Mouse (Mus musculus): ENCODE measurements around the gene A930009A15Rik.

The A930009A15Rik gene

GRCm38 (mm10) chr10:115581971-115582370, 12.2 kb downstream of the A930009A15Rik start:
- DNase-seq: no peak

DNA sequence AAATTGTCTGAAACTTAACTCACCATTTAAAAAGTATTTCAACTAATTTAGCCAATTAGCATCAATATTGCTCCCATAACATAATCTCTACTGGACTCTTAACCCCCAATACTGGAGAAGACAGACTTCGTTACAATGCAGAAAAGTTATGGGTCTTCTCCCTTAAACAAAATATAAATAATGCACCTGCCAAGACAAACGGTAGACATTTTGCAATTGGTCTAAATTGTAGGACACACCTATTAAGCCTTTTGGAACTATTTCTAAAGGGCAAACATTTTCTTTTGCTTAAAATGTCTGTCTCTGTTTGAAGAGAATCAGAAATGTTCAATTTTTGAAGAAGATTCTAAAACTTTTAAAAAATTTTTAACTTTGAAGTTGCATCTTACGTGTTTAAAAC, 13.3 kb downstream of the A930009A15Rik start:
- DNase-seq: no peak

DNA sequence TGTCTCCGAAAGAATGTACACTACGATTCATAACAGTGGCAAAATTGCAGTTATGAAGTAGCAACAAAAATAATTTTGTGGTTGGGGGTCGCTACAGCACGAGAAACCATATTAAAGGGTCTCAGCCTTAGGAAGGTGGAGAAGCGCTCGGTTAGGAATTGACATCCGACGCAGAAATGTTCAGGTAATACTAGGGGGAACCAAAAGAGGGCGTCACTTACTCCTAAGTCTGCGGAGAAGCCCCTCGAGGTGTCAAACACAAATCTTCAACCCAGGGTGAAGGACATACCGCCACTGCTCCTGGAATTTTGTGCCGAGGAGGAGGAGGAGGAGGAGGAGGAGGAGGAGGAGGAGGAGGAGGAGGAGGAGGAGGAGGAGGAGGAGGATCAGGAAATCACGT, 14.9 kb downstream of the A930009A15Rik start:
- no peak for DNase-seq

DNA sequence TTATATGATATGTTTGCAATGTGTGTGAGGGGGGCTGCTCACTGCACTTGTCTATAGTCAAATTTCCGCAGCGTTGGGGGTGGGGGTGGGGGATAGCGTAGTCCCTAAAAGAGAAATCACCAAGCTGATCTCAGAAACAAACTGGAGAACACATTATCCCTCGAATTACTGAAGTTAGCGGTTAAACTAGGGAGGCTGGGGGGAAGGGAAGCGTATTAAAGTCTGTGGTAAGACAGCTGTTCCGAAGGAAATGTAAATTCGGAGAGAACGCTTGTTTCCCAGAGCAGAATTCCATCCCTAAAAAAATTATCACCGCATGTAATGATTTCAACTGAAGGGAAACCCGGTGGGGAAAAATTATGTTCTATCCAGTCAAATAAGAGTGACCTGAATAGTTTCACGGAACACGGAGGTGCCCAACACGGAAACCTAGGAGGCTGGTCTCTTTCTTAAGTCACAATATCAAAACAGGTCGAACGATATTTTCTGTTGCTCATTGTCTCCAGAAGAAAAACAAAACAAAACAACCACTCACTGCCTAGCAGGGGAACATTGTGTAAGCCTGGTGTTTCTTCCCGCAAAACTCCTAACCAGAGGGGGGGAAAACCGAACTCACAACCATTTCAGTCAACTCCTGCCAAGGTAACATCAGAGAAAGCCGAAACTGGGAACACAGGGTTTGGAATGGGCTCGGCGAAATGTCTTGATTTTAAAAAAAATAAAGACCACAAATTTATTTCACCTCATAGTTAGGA, 15.9 kb downstream of the A930009A15Rik start:
- no peak for DNase-seq

DNA sequence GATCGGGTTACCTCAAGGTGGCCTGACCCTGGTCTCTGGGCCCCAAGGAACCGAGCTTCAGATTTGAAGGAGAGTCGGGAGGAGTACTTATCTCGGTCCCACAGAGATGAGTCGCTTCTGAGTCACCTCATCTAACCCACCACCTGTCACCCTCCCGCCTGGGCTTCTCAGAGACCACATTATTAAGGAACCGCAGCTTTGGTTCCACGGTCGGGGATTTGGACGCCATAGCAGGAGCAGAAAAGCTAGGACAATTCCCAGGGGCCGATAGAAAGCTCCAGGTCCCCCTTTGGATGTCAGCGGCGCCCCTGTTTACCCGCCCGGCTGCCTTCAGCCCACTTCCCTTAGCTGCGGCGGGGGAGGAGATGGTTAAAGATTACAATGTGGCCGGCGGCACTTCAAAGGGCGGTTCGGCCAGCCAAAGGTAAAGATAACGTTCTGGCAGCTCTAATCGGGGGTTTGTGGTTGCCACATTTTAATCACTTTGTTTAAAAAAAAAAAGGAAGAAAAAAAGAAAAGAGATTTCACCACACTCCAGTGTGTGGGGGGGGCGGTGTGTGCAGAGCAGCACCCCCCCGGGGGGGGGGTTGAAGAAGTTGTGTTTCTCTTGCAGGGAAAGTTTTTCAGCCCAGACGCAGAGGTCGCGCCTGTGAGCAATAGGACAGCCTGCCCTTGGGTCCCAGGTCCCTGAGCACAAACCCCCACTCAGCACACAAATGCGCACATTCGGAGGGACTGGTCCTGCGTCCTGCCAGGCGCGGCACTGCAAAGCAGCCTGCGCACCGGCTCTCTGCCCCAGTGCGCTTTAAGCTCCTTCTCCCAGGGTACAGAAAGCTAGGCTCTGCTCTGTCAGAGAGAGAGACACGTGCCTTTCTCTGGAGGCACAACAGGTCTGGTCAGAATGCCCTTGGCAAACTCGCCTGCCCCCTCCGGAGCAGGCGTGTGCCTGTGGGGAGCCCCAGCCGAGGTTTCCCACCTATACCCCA, 16.8 kb downstream of the A930009A15Rik start:
- peak; percentile 21 to 42 for DNase-seq

DNA sequence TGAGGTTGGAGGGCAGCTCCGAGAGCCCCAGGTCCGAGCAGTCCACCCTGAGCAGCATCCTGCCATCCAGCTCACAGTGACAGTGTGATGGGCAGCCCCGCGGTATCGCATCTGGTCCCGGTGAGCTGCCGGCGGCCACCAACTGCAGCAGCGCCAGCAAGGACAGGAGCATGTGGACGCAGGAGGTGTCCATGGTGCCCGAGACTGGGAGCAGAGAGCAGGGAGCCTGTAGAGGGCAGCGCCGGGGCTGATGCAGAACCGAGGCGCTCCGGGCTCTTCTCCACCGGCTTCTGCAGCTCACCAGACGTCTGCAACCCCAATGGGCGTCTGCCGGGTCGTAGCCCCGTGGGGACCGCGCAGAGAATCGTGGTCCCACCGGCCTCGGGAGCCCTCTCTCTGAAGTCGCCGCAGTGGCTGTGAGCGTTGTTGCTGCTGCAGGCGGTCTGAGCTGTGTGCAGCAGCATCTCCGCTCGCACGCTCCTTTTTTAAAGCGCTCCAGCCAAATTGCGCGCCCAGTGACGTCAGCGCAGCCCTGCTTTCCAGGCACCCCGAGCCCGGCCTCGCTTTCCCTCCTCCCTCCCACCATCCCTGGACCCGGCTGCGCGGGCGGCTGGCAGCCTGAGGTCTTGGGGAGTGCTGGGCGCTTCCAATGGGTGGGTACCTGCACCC, 17.6 kb downstream of the A930009A15Rik start, which contains the start of gene Lgr5:
Lgr5 (minus strand) TSS at position 480 of the 669 bp plus-strand sequence.
- peak; percentile 39 to 68 for DNase-seq

GRCm38 (mm10) chr10:115587979-115588378, 18.2 kb downstream of the A930009A15Rik start:
- DNase-seq: no peak

DNA sequence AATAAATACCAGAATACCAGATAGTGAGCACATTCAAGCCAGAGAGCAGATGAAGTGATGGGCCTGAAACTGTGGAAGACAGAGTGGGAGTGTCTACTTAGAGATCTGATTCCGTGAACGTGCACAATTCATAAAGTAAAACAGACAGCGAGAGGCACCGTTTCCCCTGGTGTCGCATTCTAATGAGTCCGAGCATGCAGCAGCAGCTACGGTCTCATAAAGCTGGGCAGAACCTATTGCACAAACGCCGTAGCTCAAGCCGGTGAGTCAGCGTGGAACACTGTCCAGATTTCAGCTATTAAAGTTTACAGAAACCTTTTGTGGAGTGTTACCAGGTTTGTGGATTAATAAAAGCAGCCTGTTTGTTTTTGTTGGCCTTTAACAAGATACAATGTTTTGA, 23.4 kb downstream of the A930009A15Rik start:
- DNase-seq: no peak

DNA sequence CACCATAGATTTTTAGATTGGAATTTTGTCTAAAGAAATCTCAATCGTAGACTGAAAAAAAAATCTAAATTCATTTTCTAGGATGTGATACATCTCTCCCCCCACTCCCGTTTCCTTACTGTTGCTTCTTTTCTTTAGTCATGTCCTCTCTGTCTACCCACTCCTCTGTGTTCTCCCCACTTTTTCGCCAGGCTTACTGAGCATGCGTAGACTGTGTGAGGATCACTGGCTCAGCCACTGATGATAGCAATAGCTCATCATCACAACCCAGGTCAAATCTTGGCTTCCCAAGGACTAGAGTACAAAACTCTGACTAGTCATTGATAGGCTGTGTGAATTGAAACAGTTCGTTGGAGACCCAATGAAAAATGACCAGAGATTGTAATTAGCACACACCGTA, 23.9 kb downstream of the A930009A15Rik start:
- no peak for DNase-seq

DNA sequence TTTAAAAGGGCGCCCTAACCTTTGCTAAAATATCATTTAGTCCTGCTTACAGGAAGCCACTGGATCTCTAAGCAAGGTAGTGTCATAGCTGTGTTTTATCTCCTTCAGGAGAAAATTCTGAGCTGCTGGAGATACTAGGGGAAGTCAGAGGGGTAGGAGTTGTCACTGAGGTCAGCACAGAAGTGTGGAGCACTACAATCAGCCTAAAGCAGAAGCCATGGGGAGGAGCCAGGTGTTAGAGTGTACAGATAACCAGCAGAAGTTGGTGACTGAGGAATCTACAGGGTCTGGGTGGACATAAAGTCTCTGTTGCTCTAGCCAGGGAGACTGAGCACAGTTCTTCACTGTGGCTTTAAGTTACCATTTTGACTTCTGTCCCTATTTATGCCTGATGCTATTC, 26.0 kb downstream of the A930009A15Rik start:
- DNase-seq: no peak

DNA sequence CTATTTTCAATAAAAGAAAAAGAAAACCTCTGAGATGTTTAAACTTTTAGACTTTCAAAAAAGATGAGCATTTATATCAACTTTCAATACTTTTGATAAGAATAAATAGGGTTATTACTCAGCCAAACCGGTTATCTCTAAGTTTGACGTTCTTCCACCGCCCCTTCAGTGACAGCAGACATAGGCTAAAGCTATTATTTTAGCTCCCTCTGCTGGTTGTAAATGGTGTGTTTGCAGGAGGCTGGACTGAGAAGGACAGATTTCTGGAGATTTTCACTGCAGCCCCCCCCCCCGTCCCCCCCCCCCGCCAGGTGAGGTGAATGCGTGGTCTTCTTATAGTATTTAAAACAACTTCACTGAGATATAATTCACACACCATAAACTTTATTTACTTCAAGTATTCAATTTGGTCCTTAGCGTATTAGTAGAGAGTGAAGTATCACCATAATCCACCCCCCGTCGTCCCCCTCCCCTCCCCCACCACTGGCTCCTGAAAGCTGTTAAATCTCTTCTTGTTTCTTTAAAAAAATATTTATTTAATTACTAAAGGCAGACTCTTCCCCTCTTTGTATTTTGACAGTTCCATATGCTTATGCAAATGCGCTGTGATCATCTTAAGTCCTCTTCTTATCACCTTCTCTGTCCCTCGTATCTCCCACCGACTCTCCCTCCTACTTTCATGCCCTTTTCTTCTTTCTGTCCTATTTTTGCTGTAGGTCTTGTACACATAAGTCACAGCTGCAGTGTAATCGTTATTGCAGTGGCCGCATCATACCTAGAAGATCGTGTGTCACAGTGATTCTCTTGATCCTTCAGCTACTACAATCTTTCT, 47.9 kb downstream of the A930009A15Rik start:
- peak in 1 of 2 experiments; percentile 46 for DNase-seq

DNA sequence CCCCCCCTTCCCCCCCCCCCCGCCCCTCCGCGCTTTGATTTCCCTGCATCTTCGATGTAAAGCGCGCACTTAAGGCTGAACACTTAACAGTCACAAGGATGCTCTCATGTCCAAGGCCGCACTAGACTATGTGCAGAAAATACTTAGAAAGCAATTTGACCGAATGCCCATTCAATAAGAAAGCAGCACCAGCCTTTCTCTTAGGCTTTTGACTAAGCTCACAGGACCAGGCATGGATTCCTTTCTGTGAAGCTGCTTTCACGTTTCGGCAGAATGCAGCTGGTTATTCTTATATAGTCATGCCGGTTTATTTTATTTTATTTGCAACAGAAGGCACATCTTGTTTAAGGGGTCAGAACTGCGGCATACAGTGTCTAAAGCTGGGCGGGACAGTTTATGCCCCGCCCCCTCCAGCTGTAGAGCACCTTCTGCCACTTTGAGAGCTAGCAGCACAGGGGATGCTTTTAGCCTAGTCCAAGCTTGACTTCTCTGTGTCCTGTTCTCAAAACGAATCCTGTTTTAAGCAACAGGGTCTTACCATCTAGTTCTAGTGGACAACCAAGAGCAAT, 48.6 kb downstream of the A930009A15Rik start:
- no peak for DNase-seq

DNA sequence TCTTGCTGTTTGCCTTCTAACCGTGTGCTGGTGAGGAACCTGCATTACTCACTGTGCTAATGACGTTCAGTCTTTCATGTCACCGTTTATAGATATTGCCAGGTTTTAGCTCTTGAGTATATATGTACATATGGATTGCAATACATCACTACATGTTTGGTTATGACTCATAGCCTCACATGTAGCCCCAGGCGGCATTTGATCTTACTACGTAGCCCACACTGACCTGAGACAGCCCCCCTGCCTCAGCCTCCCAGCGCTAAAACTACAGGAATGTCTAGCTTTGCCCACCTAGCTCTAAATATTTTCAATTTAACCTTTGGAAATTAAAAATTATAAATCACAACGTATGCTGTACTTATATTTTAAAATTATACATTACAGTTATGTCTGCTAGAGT, 53.7 kb downstream of the A930009A15Rik start:
- no peak for DNase-seq

- peak; percentile 41 to 51 for DNase-seq
Observed at GRCm38 (mm10) chr10:115623956-115624671, 54.3 kb downstream of the A930009A15Rik start.

GRCm38 (mm10) chr10:115624957-115625356, 55.2 kb downstream of the A930009A15Rik start:
- DNase-seq: no peak

- no peak for DNase-seq
Observed at GRCm38 (mm10) chr10:115626678-115627077, 56.9 kb downstream of the A930009A15Rik start.

Data from kidney, postnatal 25 days (tissue).